Mouse (Mus musculus): ENCODE measurements around the gene Hsd11b2.
A peak's percentile ranks its signal among the peaks of the same experiment; 100 is the strongest.

The Hsd11b2 gene

GRCm38 (mm10) chr8:105484392-105484791 lies 34.2 kb upstream of the Hsd11b2 start:
- DNase-seq, result peak; percentile 13 to 24

GRCm38 (mm10) chr8:105488082-105488481 lies 30.5 kb upstream of the Hsd11b2 start:
- no peak for DNase-seq

- DNase-seq, result no peak
Observed at GRCm38 (mm10) chr8:105489281-105489680, 29.3 kb upstream of the Hsd11b2 start.

GRCm38 (mm10) chr8:105493495-105493894 lies 25.1 kb upstream of the Hsd11b2 start:
- DNase-seq, result no peak

DNA sequence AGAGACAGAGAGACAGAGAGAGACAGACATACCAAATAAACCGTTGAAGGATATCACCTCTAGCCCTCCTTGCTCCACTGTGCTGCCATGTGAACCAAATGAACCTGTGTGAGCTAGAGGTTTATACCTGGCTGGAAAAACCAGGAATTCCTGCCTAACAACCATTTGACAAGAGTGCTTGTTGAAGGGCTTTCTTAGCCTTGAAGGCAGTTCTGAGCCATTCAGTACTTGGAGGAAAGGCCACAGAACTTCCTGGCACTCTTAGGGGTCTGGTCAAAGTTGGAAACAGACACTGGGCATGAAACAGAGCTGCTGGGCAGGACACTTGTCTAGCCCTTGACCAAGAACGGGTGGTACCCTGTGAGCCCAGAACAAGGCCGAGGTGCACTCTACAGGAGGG lies 24.0 kb upstream of the Hsd11b2 start:
- DNase-seq, result no peak

DNA sequence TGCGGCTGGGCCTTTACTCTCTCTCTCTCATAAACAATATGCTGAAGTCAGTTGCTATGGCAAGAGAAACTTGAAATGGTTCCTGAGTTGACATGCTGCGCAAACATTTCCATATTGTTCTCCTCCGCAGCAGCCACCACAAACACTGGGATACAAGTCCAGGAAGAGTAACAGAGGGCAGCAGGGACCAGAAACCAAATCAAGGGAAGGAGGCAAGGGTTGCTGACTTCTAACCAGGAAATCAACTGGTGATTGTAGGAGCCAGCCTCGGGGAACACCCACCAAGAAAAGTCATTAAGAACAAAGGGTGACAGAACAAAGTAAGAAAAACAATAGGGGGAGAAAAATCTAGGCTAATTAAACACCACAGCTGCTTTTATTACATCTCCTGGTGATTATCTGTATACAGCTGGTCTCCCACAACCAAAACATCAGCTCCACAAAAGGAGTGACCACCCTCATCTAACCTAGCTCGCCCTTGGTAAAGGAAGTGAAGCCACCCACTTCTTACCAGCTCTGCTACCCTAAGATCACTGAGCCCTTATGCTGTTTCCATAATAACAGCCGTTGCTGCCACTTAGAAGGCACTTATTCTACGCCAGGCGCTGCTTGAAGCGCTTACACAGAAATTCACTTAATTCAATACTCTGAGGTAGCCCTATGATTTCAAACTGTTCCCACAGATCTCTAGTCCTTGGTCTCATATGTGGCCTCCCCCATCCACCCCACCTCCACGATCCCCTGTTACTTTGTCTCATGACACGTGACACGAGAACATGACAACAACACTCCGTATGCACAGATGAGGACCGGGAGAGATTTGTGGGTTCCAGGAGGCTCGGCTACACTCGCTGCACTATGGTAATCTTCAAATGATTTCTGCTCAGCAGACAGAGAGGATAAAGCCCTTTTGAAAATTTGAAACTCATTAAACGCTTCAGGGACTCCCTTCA lies 22.9 kb upstream of the Hsd11b2 start:
- DNase-seq, result peak in 1 of 2 experiments; percentile 19

GRCm38 (mm10) chr8:105496439-105497180 lies 21.9 kb upstream of the Hsd11b2 start, which contains the start of gene Zdhhc1:
Gene Zdhhc1 (minus strand): TSS chr8:105496902.
- peak; percentile 93 to 95 for DNase-seq

DNA sequence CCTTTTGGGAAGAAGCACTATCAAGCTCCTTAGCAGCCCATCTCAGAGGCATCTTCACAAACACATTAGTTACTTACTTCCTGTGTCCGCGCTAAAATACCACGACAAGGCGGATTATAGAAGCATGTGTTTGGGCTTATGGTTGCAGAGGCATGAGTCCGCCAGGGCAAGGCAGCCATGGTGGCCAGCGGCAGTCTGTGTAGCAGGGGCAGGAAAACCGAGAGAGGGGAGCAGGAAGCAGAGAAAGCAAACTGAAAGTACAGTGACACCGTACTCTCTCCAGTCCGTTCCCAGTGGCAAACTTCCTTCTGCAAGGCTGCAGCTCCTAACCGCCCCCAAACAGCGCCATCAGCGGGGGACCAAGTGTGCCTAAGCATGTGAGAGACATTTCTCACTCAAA lies 18.8 kb upstream of the Hsd11b2 start:
- no peak for DNase-seq

GRCm38 (mm10) chr8:105504617-105505016 lies 13.9 kb upstream of the Hsd11b2 start:
- DNase-seq, result no peak

DNA sequence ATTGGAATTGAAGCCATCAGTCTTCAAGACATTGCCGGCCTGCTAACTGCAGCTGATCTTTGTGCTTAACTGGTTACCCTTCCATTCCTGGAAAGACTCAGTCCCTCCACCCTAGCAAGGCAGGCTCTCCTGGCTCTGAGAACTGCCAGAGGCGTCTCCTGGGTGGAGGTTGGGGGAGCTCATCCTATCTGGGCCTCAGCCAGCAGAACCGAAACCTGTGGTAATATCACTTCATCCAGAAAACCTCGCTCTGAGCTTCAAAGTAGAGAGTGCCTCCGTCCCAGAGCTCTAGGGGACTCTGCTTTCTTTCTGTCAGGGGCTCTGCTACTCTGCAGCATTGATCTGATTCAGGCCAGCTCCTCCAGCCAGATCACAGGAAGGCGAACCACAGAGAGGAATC lies 11.6 kb upstream of the Hsd11b2 start:
- DNase-seq, result no peak

DNA sequence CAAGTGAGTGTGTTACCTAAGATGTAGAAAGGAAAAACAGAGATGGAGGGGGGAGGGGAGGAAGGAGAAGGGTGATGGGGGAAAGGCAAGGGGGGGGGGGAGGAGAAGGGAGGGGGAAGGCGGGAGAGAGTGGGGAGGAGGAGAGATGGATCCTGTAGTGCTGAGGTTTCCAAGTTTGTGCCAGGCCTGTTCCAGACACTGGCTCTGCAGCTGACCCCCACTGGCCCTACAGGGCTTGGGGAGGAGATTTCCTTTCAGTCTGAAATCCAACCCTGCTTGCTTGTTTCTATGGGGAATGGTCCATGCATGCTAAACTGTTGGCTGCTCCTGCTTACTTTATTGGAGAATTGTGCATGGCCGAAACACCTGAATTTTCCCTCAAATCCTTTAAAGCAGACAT lies 9.8 kb upstream of the Hsd11b2 start:
- no peak for DNase-seq

DNA sequence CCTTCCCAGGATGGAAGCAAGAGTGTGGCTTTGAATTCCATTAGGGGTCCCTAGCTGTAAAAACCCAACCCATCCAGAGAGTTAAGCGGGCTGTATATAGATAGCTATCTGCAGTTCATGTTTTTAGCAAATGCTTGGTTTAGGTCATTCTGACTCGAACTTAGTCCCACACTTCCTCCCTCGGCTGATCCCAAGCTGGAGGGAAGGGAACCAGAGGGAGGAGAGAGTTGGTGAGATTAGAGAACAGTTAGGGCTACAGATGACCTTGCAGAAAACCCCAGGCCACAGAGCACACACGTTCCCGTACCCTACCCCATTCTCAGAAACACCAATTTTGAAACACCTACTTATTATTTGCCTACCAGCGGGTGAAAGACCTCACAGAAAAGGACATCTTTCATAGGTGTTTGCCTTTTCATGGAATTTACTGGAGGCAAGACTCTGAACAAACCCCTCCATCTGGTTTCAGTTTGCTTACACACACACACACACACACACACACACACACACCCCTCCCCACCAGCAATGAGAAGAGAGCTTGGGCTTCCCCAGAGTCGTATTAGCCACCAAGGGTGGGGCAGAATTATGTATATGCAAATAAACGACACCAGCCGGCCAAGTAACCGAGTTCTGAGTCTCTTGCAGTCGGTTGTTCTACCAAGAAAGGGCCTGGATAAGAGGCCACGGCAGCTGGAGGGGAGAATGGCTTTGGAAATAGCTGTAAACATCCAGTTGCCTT lies 8.4 kb upstream of the Hsd11b2 start:
- no peak for DNase-seq

GRCm38 (mm10) chr8:105514194-105514593 lies 4.4 kb upstream of the Hsd11b2 start:
- no peak for DNase-seq

DNA sequence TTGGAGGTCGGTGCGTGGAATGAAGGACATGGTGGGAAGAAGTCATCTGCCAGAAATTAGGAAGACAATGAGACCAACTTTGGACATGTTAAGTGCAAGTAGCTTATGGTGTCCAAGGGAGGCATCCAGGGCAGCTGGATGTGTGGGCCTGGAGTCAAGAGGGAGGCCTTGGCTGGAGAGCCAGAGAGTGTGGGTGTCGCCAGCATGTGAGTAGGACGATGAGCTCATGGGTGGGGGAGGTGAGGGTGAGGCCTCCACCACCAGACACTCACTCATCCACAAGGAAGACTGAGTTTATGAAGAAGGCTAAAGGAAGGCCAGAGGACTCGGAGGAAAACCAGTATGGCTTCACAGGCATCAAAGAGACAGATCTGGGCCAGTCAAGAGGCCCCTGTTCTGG lies 3.9 kb upstream of the Hsd11b2 start:
- no peak for DNase-seq

DNA sequence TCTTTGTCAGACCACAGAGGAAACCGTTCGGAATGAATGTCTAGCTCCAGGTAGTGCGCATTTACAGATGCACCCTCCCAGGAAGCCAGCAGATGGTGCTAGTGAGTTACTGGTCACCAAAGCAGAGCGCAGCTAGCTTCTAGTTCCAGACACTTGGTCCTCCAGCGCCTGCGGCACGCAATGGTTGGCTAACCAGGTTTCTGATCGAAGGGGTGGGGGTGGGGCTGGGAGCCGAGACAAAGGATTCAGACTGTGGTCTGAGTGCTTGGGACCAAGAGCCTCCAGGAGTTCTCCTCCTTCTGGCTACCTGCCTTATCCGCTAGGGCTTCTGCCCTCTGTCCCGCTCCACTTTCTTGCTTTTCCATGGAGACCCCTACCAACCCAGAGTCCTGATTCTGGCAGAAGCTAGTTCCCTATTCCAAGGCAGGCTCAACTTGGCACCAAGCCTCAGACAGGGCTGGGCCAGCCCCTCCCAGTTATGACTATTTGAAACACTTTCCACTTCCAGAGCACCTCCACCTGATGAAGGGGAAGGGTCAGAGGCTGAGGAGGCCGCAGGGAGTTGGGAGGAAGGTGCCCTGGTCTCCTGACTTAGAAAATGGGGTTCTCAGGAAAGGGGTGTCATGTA lies 2.4 kb upstream of the Hsd11b2 start:
- peak; percentile 80 to 85 for DNase-seq

DNA sequence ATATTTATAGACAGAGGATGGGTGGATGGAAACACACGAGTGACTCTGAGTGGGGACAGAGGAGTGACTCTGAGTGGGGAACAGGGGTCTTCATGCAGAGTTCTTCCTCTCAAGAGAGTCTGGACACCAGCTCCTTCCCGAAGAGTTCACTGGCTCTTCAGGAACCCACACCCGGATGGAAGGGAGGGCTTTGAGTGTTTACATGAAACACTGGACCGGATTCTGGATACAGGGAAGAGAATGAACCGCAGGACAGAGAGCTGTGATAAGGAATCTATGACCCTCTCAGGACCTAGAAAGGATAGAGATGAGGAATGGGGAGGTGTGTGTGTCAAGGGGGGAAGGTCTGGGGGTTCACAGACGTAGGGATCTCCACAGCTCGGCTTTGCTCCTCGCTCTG lies 1.2 kb upstream of the Hsd11b2 start:
- no peak for DNase-seq

- DNase-seq, result no peak
Observed at GRCm38 (mm10) chr8:105519591-105519990, 1.0 kb downstream of the Hsd11b2 start.

DNA sequence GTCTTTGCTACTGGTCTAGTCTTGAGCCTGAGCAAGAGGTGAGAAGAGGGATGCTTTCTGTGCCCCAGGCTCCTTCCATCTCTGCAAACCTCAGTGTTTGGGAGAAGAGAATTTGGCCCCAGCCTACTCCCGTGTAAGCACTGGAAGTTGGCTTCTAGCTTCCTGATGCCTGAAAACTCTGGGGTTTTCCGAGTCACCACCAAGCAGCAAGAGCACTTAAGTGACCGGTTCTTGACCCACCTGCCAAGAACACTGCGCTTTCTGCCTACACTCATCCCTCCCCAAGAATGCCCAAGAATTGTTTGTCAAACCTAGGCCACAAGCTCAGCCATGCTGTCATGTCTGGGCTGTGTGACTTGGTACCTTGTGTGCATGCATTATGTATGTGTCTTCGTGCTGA lies 2.0 kb downstream of the Hsd11b2 start:
- DNase-seq, result no peak

DNA sequence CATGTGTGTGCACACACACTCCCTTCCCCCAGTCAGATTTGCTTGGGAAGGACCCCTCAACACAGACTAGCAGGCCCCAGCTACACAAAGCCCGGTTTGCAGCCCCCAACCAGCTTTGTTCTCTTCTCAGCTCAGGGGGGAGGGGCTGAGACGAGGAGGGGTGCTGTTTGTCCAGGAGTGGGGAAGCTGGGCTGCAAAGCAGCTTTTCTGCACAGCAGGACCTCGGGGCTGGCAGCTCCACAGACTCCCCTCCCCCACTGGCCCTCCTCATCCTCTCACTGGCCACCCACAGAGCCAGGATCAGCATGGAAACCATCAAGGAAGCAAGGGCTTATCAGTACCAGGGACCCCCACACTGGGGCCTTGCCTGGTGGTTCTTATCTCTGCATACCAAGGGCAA lies 2.5 kb downstream of the Hsd11b2 start:
- DNase-seq, result no peak

DNA sequence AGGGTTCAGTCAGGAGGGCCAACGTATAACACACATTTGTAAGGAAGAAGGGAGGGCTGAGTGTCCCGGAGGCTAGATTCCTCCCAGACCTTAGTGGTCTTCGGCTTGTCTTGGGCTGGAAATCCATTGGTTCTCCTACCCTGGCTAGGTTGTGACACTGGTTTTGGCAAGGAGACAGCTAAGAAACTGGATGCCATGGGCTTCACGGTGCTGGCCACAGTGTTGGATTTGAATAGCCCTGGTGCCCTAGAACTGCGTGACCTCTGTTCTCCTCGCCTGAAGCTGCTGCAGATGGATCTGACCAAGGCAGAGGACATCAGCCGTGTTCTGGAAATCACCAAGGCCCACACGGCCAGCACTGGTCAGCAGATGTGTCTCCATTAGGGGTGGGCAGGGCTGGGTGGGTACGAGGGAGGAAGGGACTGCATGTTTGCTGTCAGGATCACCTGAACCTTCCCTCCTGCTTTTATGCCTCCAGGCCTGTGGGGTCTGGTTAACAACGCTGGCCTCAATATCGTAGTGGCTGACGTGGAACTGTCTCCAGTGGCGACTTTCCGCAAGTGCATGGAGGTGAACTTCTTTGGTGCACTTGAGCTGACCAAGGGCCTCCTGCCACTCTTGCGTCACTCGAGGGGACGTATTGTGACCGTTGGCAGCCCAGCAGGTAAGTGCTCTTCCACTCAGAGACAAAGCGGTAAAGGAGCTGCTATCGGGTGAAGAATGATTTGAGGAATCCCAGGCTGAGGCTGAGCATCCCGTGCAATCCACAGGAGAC lies 3.6 kb downstream of the Hsd11b2 start:
- DNase-seq, result no peak

DNA sequence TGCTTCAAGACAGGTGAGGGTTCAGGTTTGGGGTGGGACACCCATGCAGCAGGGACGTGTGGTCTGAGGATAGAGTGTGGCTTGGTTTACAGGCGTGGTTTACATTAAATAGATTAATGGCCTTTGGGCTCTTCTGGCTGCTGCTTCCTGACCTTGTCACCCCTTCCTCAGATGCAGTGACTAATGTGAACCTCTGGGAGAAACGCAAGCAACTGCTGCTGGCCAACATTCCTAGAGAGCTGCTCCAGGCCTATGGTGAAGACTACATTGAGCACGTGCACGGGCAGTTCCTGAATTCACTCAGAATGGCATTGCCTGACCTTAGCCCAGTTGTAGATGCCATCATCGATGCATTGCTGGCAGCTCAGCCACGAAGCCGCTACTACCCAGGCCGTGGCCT lies 4.3 kb downstream of the Hsd11b2 start:
- DNase-seq, result no peak

DNA sequence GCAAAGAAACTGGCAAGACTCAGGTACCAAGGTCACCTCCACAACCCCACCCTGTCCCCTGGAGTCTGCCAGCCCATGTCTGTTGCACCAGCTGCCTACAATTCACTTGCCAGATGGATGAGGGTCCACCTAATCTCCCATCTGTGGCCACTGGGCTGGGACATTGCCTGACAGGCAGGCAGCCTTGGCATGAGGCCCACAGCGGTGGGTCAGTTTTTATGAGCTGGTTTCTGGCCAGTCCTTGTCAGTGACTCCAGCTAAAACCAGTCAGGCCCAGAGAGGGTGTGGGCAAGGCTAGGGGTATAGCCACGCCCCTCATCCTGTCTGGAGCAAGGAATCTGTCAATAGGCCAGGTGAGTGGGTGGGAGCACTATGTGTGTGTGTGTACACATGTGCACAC lies 8.6 kb downstream of the Hsd11b2 start:
- DNase-seq, result peak in 1 of 2 experiments; percentile 20

All from cerebellum, postnatal 36 days (tissue).